Mouse (Mus musculus) ES-CJ7 (cell line): ENCODE results near the gene Dlx4.
A peak's percentile ranks its signal among the peaks of the same experiment; 100 is the strongest.

Source experiments
- DNase-seq: peaks from one replicate; pipeline ENCODE4 v3.0.0; 2011; ENCODE audit warnings: low read depth, low spot score

Gene Dlx4

DNA sequence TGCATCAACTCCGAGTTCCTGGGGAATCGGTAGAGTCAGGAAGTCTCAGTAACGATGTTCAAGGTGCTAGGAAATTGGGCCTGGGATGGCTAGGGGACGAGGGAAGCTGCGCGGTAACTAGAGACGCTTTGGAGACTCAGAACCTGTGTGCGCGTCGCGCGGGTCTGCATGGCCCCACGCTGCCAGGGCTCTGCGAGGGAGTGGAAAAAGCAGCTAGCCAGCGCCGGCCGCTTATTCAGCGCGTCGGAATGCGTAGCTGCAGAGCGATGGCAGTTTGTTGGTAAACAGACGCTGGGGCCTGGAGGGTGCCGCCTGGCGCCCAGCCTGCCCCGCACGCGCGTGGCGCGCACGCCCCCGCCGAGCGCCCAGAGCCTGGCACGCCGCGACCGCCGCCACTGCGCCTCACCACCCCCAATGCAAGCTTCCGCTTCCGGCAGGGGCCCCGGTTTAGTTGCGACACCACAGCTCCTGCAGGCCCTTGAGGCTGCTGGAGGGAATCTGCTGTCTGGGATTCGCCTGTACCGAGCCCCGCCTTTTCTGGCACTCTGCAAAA is at the start of gene Dlx4:
Gene Dlx4, minus strand, starts transcription at position 413 of the 553 bp plus-strand sequence.
- DNase-seq = peak; percentile 59

DNA sequence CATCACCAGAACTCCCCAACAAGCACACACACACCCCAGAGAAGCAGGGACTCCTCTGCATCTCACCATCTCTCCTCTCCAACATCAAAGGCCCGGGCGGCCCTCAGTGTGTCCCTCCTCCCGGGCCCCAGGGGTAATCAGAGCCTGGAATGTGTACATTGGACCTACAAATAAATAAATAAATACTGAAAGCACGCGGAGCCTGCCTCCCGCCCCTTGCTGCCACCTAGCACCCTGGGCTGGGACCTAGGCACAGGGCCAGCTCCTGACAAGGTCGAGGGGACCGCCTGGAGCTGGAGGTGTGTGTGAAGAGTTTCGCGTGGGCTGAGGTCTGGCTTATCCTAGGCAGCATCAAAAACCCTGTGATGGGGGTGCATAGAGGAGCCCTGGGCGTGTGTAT is 43.8 kb upstream of the Dlx4 start:
- no peak for DNase-seq

DNA sequence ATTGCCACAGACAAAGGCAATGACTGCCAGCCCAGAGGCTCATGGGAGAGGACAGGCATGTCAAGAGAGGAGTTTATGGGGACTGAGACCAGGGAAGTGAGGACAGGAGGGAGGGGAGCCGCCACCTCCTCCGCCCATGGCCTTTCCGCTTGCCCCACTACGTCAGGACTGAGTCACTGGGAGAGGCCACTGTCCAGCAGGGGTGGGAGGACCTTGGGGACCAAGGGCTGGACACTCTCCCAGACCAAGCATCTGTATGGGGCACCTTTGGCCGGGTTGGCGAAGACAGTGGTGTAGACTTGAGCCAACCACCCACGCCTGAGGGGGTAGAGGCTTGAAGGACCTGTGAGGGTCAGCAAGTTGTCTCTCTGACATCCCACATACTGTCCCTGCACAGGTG is 40.8 kb upstream of the Dlx4 start:
- no peak for DNase-seq

DNA sequence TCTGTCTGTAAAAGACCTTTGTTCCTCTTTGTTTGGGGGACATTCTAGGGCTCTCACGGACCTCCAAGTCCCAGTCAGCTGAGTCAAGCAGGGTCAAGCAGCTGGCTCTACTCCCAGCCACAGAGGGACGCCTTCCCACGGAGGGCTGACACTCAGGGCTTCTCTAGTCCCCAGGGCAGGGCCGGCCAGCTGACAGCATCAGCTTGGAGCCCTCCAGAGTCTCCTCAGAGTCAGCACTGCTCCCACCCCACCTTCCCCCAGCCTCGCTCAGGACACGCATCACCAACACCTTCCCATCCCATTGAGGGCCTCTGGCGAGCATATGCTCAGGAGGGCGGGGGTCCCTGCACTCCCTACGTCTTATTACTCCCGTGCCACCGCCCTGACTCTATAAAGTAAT is 39.6 kb upstream of the Dlx4 start:
- DNase-seq = no peak

DNA sequence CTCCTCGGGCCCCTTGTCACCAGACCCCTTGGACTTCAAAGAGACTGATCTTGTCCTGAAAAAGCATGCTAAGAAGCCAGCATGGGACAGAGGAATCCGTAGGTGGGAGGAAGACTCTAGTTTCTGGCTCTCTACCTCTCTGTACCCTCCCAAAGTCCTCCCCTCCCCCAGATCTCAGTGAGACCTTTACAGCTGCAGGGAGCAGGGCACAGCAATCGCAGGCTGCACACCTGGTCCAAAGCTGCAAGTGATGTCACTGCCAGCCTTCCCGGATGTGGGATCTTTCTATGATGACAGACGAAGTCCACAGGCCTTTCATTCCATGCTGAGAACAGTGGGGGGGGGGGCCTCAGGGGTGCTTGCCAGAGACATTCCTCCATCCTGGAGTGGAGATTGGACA is 38.5 kb upstream of the Dlx4 start:
- DNase-seq = no peak

DNA sequence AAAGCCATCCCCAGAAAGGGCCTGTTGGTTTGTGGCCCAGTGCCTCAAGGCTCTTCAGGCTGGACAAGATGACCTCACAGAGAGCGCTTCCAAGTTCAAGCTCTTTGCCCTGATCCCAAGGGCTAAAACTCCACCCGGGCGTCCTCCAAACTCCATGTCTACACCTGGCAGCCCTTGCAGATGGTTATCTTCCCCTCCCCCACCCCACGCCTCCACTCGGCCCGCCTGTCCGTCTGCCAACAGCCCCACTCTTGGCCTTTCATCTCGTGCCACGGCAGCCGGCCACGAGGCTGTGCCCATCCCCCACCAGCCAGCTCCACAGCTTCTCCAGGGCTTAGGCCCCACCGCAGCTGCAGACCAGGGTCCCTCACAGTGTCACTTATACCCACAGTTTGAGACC is 33.2 kb upstream of the Dlx4 start:
- DNase-seq = no peak

DNA sequence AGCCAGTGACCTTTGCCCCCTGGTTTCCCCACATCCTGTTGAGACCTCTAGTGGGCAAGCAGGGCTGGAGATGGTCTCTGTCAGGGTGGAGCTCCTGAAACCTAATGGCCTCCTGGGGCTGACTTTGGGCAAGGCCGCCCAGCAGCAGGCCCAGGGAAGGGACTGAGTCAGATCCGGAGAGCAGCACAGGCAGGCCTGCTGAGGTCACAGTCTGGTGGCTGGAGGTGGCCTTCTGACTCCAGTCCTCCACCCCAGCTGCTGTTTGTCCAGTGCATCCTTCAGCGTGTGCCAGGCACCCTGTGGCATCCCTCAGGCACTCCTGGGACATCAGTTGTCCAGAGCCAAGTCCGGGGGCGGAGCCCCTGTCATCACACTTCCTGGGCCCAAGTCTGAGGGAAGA is 19.8 kb upstream of the Dlx4 start:
- DNase-seq = no peak

DNA sequence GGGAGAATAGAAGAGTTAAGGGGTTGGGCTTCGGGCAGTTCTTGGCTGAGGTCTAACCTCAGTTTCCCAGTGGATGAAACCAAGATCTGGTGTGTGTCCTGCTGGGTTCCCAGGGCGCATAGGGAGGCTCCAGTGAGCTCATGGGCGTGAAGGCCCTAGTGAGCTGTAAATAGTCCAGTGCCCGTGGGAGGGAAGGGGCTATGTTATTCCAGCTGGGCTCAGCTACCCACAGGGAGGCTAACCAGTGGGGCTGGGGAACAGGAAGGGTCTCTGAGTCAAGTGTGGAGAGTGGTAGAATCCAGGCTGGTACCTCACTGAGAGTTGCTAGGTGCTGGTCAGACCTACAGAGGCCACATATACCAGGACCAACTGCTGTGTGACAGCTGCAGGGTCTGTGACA is 15.6 kb upstream of the Dlx4 start:
- DNase-seq = no peak

DNA sequence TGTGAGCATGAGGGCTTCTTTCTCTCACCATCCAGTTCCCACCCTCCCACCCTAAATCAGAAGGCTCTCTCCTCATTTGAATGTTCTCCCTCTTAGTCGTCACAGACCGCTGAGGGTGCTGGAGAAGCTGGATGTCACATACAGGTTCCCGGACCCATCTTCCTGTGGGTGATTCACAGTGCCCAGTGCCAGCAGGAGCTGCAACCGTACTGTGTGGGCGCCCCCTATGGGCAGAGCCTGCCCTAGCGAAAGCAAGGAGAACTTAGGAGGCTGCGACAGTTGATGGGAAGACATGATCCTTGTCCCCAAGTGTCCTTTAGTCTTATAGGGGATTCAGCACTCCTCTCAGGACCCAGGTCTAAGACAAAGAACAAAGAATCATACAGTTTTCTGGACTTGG is 14.6 kb upstream of the Dlx4 start:
- DNase-seq = peak; percentile 70

DNA sequence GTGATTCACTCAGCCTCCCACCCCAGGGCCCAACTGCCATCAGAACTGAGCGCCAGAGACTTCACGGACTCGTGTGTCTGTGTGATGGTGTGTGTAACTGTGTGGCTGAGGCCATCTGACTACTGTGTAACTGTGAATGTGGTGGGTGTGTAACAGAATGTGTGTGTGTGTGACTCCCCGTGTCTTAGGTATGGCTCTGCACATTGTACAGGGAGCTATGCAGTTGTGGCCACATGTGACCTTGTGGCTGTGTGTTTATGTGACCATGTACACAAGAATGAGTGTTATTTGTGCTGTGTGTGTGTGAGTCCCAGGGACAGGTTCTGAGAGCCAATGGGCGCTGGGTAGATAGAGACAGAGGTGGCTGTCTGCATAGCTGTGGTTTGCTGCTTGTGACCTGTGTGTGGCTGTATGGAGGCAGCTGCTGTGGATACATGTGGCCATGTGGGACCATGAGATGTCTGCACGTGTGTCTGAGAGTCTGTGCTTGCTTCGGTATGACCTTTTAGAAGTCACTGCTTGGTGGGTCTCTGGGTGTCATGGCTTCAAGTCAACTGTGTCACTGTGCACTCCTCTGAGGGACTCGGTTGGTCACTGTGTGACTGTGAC is 13.8 kb upstream of the Dlx4 start:
- no peak for DNase-seq

DNA sequence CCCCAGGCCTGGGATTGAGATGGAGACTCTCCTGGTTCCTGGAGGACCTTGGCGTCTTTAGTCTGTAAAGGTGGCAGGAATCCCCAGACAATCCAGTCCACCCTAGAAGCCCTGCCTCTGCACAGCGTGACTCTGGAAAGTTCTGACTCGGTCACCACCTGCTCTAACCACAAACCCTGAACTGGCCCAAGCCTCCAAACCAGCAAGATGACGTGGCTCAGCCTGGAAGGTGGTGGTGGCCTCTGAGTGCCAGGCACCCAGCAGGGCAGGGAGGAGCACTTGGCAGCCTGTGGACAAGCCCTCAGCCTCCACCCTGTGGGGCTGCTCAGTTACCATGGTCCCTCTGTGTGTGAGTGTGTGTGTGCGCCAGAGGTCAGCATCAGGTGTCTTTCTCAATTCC is 11.8 kb upstream of the Dlx4 start:
- no peak for DNase-seq

DNA sequence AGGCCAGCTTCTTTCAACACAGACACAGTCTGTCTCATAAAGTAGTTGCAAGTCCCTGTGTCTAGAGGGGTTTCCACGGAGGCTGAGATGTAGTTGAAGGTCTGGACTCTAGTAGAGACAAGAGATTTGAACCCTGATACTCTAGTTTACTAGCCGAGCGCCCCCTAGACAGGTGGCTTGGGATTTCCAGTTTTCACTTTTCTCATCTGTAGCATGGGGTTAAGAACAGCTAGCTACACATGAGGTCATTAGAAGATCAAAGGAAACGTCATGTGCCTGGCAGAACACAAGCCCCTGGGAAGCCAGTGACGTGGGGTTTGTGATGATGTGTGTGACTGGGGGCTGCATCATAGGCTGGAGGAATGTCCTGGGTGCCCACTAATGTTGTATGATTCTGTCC is 11.3 kb upstream of the Dlx4 start:
- DNase-seq = no peak

DNA sequence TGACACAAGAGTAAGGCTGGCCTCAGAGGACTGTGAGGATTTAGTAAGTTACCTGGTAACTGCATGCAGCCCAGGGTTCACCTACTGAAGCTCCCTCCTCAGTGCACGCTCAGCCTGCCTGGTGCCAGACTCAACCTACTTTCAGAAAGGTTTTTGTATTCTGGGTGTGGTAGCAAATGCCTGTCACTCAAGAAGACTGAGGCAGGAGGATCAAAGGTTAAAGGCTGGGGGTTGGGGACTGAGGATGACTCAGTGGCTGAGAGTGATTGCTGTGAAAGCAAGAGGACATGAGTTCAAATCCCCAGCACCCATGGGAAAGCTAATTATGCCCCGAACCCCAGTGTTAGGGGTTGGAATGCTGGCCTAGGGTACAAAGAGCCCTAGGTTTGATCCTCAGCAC is 9.4 kb upstream of the Dlx4 start:
- peak; percentile 56 for DNase-seq

DNA sequence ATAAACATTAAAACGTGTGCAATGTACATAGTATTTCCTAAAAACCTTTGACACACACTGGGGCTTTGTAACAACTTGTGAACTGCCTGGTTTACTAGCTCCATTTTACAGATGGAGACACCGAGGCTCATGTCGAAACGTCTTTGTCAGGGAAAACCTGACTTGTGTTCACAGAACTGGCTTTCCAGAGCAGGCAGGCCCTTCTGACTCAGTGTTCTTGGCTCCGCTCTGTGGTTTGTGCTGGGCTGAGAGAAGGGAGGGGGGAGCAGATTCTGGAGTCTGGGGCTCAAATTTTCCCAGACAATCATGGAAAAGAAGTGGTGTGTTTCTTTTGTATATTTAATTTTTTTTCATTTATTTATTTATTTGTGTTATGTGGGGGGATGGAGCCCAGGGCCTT is 7.6 kb upstream of the Dlx4 start:
- no peak for DNase-seq

DNA sequence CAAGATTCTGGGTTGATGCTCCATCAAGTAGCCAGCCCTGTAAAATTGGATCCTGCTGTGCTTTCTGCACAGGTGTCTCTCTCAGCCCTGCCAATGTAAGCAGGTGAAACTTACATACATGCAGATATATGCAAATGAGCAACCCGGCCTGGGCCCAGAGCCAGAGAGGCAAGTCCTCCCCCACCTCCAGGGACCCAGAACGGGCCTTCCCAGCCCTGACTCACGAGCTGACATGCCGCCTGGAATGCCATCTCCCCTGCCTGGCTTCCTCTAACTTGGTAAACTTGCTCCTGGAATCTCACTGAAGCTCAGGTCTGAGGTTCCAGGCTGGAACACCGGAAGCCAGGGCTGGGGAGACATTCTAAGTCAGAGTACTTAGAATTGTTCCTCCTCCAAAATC is 7.1 kb upstream of the Dlx4 start:
- DNase-seq = no peak

DNA sequence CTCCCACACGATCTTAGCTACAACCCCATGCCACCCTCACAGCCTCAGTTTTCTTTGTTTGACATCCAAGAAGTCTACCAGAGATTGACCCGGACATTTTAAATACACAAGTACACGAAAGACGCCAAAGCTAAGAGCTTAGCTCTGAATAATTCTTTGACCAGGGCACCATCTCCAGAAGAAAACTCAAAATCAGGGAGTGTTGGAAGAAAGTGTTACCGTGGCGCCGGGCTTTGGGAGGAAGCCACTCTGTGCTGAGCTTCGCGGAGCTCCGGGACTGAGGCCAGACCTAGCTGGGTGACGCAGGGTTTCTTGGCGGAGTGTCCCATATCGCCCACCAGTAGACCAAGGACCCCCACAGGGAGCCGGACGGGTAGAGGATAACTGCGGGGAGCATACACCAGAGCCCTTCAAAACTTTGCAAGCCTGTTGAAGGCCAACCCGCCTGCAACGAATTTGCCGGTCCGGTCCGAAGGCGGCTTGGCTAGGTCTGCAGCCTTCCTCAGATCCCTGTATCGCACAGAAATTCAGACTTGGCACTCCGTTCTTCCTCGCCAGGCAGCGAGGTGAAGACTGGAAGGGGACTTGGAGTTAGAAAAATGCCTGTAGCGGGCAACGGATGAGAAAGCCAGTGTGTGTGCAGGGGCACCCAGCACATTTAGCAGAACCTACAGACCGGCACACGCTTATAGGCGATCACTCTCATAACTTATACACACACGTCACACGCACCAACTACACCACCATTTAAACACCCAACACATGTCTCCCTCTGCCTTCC is 4.4 kb upstream of the Dlx4 start:
- DNase-seq = no peak

DNA sequence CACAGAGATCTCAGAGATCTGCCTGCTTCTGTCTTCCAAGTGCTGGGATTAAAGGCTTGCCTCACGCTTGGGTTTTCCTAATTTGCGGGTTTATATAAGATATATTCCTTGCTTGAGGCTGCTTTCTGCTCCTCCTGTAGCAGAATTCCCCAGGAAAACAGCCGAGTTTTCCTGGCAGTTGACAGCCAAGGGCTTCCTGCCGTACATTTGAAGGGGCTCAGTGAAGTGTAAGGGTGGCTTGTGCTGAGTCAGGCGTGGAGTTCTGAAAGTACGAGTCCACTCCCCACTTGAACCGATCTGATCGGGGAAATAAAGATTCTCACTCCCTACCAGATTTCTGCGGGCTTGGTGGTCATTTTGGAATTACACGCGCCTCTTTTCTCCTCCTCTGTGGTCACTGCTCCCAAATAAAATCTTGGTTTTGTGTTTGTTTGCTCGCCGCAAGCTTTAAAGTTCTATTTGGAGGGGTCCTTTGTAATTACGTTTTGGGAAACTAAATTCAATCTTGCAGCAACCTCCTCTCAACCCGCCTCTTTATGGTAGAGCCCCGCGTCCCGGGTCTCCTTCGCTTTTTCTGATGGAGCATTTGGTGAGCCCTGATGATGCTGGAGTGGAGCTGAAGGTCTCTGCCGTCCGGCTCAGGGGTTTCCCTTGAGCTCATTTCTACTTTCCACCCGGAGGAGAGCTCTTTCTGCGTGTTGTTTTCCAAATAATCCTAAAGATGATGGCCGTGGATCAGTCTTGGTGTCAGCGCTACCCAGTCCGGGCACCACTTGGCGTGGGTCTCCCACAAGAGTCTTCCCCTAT is 3.6 kb upstream of the Dlx4 start:
- DNase-seq = no peak

DNA sequence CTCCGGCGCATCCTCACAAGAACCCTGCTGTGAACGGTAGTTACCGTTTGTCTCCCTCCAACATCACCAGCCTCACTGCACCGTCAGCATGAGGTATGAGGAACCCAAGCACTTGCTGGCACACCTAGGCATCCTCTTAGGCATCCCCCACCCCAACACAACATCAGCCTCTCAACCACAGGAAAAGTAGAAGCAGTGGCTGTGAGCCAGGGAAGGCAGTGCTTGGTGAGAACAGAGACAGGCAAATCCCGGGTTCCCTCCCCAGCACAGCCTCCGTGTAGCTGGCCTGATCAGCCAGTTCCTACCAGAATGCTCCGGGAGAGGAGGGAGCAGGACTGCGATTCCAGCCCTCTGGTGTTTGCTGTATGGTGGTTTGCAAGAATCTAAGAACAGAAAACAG is 2.7 kb upstream of the Dlx4 start:
- peak; percentile 49 for DNase-seq

DNA sequence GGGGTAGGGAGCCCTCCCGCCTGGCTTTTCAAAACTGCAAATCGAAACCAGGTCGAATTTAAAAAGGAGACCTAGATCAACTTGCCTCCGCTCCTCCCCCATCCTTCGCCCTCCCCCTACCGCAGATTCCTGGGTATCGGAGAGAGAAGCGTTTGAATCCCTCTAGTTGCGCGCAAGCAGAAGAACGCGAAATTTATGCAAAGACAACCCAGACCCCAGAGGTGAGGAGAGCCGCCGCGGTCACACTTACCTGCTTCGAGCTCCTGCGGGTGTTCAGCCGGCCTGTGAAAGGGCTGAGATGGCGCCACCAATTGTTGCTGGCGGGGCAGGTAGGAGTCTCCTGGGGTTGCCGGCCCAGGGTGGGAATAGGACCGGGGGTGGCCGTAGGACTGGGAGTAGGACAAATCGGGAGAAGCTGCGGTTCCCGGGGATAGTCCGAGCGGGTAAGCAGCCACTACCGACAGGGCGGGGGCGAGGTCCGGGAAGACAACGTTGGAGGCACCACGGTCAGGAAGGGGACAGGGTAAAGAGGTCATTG is 1.0 kb downstream of the Dlx4 start:
- peak; percentile 39 for DNase-seq

DNA sequence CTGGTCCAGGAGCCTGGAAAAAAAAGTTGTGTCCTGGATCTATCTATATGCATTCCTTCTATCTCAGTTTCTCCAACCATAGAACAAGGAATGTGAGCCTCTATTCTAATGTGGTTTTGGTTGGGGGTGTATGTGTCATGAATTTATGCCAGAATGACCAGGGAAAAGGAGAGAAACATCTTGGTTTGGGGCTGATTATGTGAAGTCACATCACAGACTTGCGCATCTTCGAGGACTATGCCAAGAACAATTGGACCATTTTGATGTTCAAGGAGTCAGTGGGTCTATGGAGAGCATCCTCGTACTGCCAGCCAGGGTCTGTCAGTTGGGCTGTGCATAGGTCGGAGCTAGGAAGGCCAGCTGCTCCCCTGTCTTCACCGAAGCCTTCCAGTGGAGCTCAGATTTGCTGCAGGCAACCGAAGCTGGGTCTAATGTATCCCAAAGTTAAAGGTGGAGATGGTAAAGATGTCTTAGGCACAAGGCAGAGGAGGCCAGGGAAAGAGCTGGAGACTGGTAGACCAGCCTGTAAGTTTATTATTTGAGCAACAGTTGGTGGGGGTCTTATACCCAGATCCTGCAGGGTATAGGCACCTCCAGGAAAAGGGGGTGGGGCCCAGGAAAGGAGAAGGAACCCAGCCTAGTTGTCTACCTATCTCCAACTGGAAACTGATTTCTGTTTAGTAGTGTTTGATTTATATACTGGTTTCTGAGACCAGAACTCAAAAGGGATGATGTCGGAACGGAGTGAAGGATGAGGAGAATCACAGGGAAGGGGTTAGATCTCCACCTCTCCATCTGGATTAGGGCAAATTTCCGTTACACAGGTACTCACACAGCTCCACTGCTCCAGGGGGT is 1.7 kb downstream of the Dlx4 start:
- no peak for DNase-seq

DNA sequence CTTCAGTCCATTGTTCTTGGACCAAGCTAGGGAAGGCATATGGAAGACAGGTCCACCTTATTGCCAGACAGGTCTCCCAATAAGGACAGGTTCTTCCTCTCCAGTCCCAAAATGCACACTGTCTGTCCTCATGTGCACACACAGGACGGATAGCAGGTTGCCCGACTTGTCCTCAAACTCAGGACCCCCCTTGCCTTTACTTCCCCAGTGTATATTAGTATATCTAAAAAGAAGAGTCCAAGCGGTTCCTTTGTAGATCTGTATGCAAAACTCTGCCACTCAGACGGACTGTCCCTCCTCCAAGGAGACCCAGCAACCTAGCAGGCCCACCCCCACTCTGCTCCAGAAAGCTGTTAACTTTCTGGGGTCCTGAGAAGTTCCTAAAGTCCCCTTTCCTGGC is 2.4 kb downstream of the Dlx4 start:
- DNase-seq = no peak
